Mouse (Mus musculus) lung, embryonic 14.5 days (tissue): Measurements from ENCODE around the gene Taco1. TPM values are rescaled to one million over a fixed set of nuclear protein-coding genes. Genes with fewer than 3 reads are reported as not detected.
A peak's percentile ranks its signal among the peaks of the same experiment; 100 is the strongest.

Experiments used
- ATAC-seq: fragments of 200-750 bp; cut with Nextera tagmentation; 2 replicates; pipeline ENCODE4 v1.8.0; 2017; ENCODE audit warnings: mild to moderate bottlenecking, moderate TSS enrichment, moderate library complexity; ENCODE audit not compliant: insufficient read depth
- DNase-seq: peaks from one replicate; pipeline ENCODE4 v3.0.0-alpha.2; 2015
- H3K27ac ChIP-seq: fragments of 300-500 bp; sonication (generic); 2 replicates; pipeline ENCODE4 v1.5.1; 2014; ENCODE audit warnings: low read depth, mild to moderate bottlenecking, moderate library complexity
- H3K27me3 ChIP-seq: fragments of 300-500 bp; sonication (generic); 2 replicates; pipeline ENCODE4 v1.6.1; 2014; ENCODE audit warnings: low read length, control low read depth; ENCODE audit not compliant: insufficient read depth
- H3K36me3 ChIP-seq: fragments of 300-500 bp; sonication (generic); 2 replicates; pipeline ENCODE4 v1.6.1; 2014; ENCODE audit warnings: control low read depth; ENCODE audit not compliant: insufficient read depth
- H3K4me1 ChIP-seq: fragments of 300-500 bp; sonication (generic); 2 replicates; pipeline ENCODE4 v1.6.1; 2014; ENCODE audit warnings: antibody characterized with exemption, control low read depth; ENCODE audit not compliant: insufficient read depth
- H3K4me2 ChIP-seq: fragments of 300-500 bp; sonication (generic); 2 replicates; pipeline ENCODE4 v1.6.1; 2014; ENCODE audit warnings: mild to moderate bottlenecking
- H3K4me3 ChIP-seq: fragments of 300-500 bp; sonication (generic); 2 replicates; pipeline ENCODE4 v1.5.1; 2014; ENCODE audit warnings: low read depth, low read length
- H3K9ac ChIP-seq: fragments of 300-500 bp; sonication (generic); 2 replicates; pipeline ENCODE4 v1.6.1; 2014
- H3K9me3 ChIP-seq: fragments of 300-500 bp; sonication (generic); 2 replicates; pipeline ENCODE4 v1.6.1; 2016; ENCODE audit warnings: low read depth, low read length, control low read depth
- CTCF ChIP-seq: IDR thresholded peaks from 2 replicates; pipeline ENCODE4 v1.5.1; 2016; ENCODE audit warnings: antibody characterized with exemption, low read depth
- WGBS: fragments of 180-500 bp; shearing (Covaris S2); extraction: QIAGEN DNeasy Blood & Tissue Kit; methylation state at CpG from one replicate; pipeline ENCODE4 v1.1.7; 2014; 5-methylcytosine and 5-hydroxymethylcytosine counted together
- polyA plus RNA-seq: library from polyadenylated mRNA; unstranded; fragments of >200 nt; fragmentation: Nextera tagmentation; extraction: Ambion mirVana; gene quantifications from 2 replicates; pipeline ENCODE4 v1.2.1, GENCODE M21; 2014

Gene Taco1
- polyA plus RNA-seq, 1 experiment from 2014 or later = 9.5 TPM

GRCm38 (mm10) chr11:106033491-106033919, 32.4 kb upstream of the Taco1 start:
- 0 out of 2 replicates have a peak, but pooled peaks have one; percentile 12 for TF ChIP-seq CTCF
- H3K9ac ChIP-seq = peak overlapping the region; percentile 29; the same call in 1 of the 2 replicates
- no peaks in the 10 kb centered on the region for H3K36me3 ChIP-seq
- peak overlapping the region; percentile 60 for H3K27ac ChIP-seq
- ATAC-seq (no peak; the same call in 1 of the 2 replicates), DNase-seq (peak; percentile 45)
- H3K4me2 ChIP-seq = peak overlapping the region; percentile 46; the same call in 1 of the 2 replicates
- peaks cover 7% of the 10 kb centered on the region; the same call in 1 of the 2 replicates for H3K4me1 ChIP-seq
- no peaks in the 10 kb centered on the region for H3K9me3 ChIP-seq
- peak overlapping the region; percentile 11; the same call in 1 of the 2 replicates for H3K4me3 ChIP-seq
- H3K27me3 ChIP-seq = no peaks in the 10 kb centered on the region
- WGBS = 33% methylated on average over 11 of the region's 11 CpGs

DNA sequence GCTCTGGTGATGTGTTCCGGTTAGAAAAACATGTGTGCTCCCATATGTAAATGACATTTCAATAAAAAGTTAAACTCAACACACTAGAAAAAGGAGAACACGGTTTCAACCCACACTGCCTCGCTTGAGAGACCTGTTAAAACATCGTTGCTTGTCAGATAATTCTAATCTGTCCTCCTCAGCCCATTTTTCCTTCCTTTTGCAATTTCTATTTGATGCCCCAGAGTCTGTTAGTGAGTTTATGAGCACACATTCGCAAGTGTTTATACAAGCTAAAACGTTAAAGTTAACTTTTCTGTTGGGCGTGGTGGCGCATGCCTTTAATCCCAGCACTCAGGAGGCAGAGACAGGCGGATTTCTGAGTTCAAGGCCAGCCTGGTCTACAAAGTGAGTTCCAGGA, 30.9 kb upstream of the Taco1 start:
- H3K4me3 ChIP-seq = no peak overlapping the region
- H3K27ac ChIP-seq = no peak overlapping the region
- peaks cover 7% of the 10 kb centered on the region; the same call in 1 of the 2 replicates for H3K4me1 ChIP-seq
- TF ChIP-seq CTCF = no peak
- 82% methylated on average over 9 of the region's 9 CpGs for WGBS
- H3K4me2 ChIP-seq = no peak overlapping the region
- DNase-seq = no peak
- H3K27me3 ChIP-seq = no peaks in the 10 kb centered on the region
- 0 out of 2 replicates have a peak, but pooled peaks cover 4% of the 10 kb centered on the region for H3K36me3 ChIP-seq
- no peak for ATAC-seq
- no peak overlapping the region for H3K9ac ChIP-seq
- H3K9me3 ChIP-seq = no peaks in the 10 kb centered on the region

DNA sequence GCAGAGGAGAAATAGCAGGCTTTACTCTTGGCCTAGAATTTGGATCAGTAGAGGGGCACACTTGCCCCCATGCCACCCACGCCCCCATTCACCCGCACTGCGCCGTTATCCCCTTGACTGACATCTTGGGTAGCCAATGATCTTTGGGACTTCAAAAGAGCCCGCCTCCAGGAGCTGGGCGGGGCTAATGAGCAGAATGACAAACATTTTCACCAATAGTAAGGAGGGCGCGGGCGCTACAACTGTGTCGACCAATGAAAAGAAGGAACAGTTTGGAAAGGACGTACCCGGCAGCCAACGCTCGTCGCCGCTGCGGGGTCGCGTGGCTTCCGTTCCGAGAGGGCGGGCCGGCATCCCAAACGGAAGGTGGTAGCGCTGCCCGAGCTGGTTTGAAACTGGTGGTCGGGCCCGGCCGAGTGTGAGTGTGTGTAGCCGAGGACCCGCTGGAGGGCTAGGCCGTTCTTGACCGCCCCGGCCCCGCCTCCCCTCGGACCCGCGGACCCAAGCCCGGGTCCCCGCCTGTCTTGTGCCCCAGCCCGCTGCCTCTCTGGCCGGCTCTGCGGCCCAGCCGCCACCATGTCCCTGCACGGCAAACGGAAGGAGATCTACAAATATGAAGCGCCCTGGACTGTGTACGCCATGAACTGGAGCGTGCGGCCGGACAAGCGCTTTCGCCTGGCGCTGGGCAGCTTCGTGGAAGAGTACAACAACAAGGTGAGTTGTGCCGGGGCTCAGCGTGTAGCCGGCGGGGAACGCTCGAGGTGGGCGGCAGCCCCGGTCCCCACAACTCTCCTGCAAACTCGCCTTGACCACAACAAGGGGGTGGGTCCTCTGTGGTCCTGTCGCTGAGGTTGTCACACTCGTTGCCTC, 29.1 kb upstream of the Taco1 start, which contains the start of gene Dcaf7:
TSS of gene Dcaf7 (plus strand) at position 325 of the 870 bp plus-strand sequence.
- DNase-seq (peak; percentile 98), ATAC-seq (peak; percentile 99)
- Histone ChIP-seq H3K36me3 (0 out of 2 replicates have a peak, but pooled peaks cover 4% of the 10 kb centered on the region), H3K4me2 (peak within 1 kb of the TSS; percentile 93), H3K27ac (peak within 1 kb of the TSS; percentile 87), H3K9ac (peak within 1 kb of the TSS; percentile 91), H3K4me3 (peak within 1 kb of the TSS; percentile 98), H3K4me1 (peaks cover 7% of the 10 kb centered on the region; the same call in 1 of the 2 replicates), H3K9me3 (no peaks in the 10 kb centered on the region), H3K27me3 (no peaks in the 10 kb centered on the region)
- no peak for TF ChIP-seq CTCF
- WGBS = under 1% methylated on average over 66 of the region's 66 CpGs

DNA sequence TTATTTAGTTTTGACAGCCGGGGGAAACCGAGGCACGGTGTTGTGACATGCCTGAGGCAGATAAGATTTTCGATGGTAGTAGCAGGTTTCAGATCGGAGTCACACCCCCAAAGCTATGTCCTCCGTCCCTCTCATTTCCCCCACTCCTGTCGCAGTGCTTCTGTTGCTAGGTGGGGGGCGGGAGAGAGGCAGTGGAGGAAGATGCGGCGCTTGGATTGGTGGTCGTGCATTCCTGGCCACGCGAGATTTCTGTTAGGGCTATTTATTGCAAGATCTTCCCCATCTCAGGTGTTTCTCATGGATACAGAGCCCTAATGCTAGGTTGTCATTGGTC, 28.5 kb upstream of the Taco1 start:
- 0% methylated on average over 13 of the region's 13 CpGs for WGBS
- ATAC-seq (peak; percentile 1; the same call in 1 of the 2 replicates), DNase-seq (peak; percentile 64)
- peak overlapping the region; percentile 87 for H3K27ac ChIP-seq
- H3K4me2 ChIP-seq = peak overlapping the region; percentile 93
- H3K9ac ChIP-seq = peak overlapping the region; percentile 91
- peak overlapping the region; percentile 98 for H3K4me3 ChIP-seq
- H3K9me3 ChIP-seq = no peaks in the 10 kb centered on the region
- peak; percentile 17; the same call in 1 of the 2 replicates for TF ChIP-seq CTCF
- peaks cover 7% of the 10 kb centered on the region; the same call in 1 of the 2 replicates for H3K4me1 ChIP-seq
- no peaks in the 10 kb centered on the region for H3K27me3 ChIP-seq
- 0 out of 2 replicates have a peak, but pooled peaks cover 4% of the 10 kb centered on the region for H3K36me3 ChIP-seq

DNA sequence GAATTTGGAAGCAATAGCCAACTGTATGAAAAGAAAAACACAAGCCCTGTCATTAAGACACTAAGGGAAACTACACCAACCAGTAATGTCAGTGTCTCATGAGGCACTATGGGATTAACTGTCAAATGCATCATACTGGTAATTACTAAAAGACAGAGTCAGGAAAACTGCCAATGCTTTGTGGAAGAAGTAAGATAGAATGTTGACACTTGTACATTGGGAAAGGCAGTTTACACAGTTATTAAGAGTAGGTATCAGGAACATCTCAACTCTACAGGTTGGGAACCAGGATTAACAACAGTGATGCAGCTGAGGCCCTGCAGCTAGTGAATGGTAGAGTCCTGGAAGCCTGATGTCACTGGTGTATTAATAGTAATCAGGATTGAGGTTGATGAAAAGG, 21.5 kb upstream of the Taco1 start:
- ATAC-seq (no peak), DNase-seq (no peak)
- no peak overlapping the region for H3K4me3 ChIP-seq
- TF ChIP-seq CTCF = no peak
- no peak overlapping the region for H3K4me2 ChIP-seq
- H3K9me3 ChIP-seq = no peaks in the 10 kb centered on the region
- no peak overlapping the region for H3K9ac ChIP-seq
- peaks cover 35% of the 10 kb centered on the region for H3K36me3 ChIP-seq
- H3K4me1 ChIP-seq = no peaks in the 10 kb centered on the region
- H3K27me3 ChIP-seq = no peaks in the 10 kb centered on the region
- no peak overlapping the region for H3K27ac ChIP-seq

- no peak overlapping the region for H3K27ac ChIP-seq
- H3K9ac ChIP-seq = no peak overlapping the region
- 90% methylated on average over 1 of the region's 1 CpGs for WGBS
- DNase-seq (no peak), ATAC-seq (no peak)
- peaks cover 41% of the 10 kb centered on the region for H3K36me3 ChIP-seq
- H3K4me2 ChIP-seq = no peak overlapping the region
- no peaks in the 10 kb centered on the region for H3K27me3 ChIP-seq
- H3K4me3 ChIP-seq = no peak overlapping the region
- no peak for TF ChIP-seq CTCF
- no peaks in the 10 kb centered on the region for H3K9me3 ChIP-seq
- no peaks in the 10 kb centered on the region for H3K4me1 ChIP-seq
These were observed 20.6 kb upstream of the Taco1 start for GRCm38 (mm10) chr11:106045256-106045655.

- DNase-seq (no peak), ATAC-seq (no peak)
- TF ChIP-seq CTCF = no peak
- H3K36me3 ChIP-seq = peaks cover 46% of the 10 kb centered on the region
- H3K9me3 ChIP-seq = no peaks in the 10 kb centered on the region
- no peak overlapping the region for H3K4me3 ChIP-seq
- no peaks in the 10 kb centered on the region for H3K4me1 ChIP-seq
- 96% methylated on average over 3 of the region's 3 CpGs for WGBS
- H3K27me3 ChIP-seq = no peaks in the 10 kb centered on the region
- H3K9ac ChIP-seq = no peak overlapping the region
- H3K4me2 ChIP-seq = no peak overlapping the region
- H3K27ac ChIP-seq = no peak overlapping the region
These were observed 20.1 kb upstream of the Taco1 start for GRCm38 (mm10) chr11:106045780-106046179.
